Comparison of ENCODE assay signal across 16 mouse cellular contexts in the genomic region with DNA sequence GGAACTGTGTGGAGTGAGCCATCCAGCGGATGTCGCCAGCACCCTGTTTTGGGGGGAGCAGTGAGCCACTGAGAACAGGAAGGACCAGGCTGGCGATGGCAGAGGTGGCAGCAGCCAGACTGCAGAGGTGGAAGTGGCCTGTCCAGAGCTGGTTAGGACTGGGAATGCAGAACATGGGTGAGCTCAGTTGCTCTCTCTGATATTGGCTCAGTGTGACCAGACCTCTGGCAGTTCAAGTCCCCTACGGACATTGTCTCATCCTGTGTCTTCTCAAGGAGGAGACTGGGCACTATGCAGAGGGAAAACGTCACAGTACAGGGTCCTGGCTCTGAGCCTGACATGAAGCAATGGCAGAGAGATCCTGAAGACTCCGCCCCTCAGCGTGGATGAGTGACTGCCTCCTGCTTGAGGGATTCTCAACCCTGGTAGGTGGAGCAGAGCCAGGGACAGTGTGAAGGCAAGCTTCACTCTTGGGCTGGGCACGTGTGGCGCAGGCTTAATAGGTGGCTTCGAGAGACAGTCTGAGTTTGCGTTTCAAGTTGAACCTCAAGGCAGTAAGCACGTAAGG. TPM values are rescaled to one million over a fixed set of nuclear protein-coding genes. Genes with fewer than 3 reads are reported as not detected.
A peak's percentile ranks its signal among the peaks of the same experiment; 100 is the strongest.
DNase-seq lines count a peak whose midpoint lies in the region; ATAC-seq and TF ChIP-seq lines count a peak whose summit lies in the region.
"Had no signal": no experiment of that assay in that cellular context is flagged by ENCODE, and none has a peak within 500 bp of the region (broad histone marks: within the 10 kb centered on the region; RNA-seq: fewer than 3 reads in every experiment).

No protein-coding gene starts in this region.

- H3K27me3 ChIP-seq in lung, embryonic 14.5 days (ENCODE audit: insufficient read depth, low read length), result no peaks in the 10 kb centered on the region
- H3K27me3 ChIP-seq: liver, embryonic 12.5 days; neural tube, embryonic 13.5 days had no signal

- no peak overlapping the region for H3K9ac ChIP-seq in lung, embryonic 14.5 days
- H3K9ac ChIP-seq: liver, embryonic 12.5 days; neural tube, embryonic 13.5 days had no signal

- no peak for TF ChIP-seq CTCF in lung, embryonic 14.5 days (IDR thresholded peaks at IDR 0.05; ENCODE audit: low read depth)

- H3K4me3 ChIP-seq in lung, embryonic 14.5 days (ENCODE audit: low read depth, low read length), result no peak overlapping the region
- H3K4me3 ChIP-seq: left cerebral cortex, adult 2 months; liver, embryonic 12.5 days; neural tube, embryonic 13.5 days had no signal

- intact Hi-C loops in heart, postnatal 25 days (cut with DNase I), result no loop called here

- 73% methylated on average over 12 of the region's 12 CpGs for WGBS in lung, embryonic 14.5 days

- H3K9me3 ChIP-seq in lung, embryonic 14.5 days (ENCODE audit: low read depth, low read length), result no peaks in the 10 kb centered on the region
- H3K9me3 ChIP-seq: liver, embryonic 12.5 days; neural tube, embryonic 13.5 days had no signal

- no peak overlapping the region for H3K4me2 ChIP-seq in lung, embryonic 14.5 days
- H3K4me2 ChIP-seq: liver, embryonic 12.5 days; neural tube, embryonic 13.5 days had no signal

- H3K27ac ChIP-seq in lung, embryonic 14.5 days (ENCODE audit: low read depth), result no peak overlapping the region
- H3K27ac ChIP-seq: kidney, postnatal 0 days; left cerebral cortex, adult 2 months; liver, embryonic 12.5 days; neural tube, embryonic 13.5 days had no signal

- ATAC-seq in lung, embryonic 14.5 days (ENCODE audit: insufficient read depth), result no peak
- ATAC-seq: liver, embryonic 12.5 days had no signal

- H3K36me3 ChIP-seq in lung, embryonic 14.5 days (ENCODE audit: insufficient read depth), result no peaks in the 10 kb centered on the region
- H3K36me3 ChIP-seq: liver, embryonic 12.5 days; neural tube, embryonic 13.5 days had no signal

- peaks cover 3% of the 10 kb centered on the region; the same call in 1 of the 2 replicates for H3K4me1 ChIP-seq in lung, embryonic 14.5 days (ENCODE audit: insufficient read depth)
- H3K4me1 ChIP-seq: liver, embryonic 12.5 days had no signal

- DNase-seq in heart, adult 9 months (ENCODE audit: low spot score in 2 of 2), result peak; percentile 37 to 47
- no peak for DNase-seq in heart, postnatal 25 days (ENCODE audit: low spot score)
- DNase-seq in 3T3-L1 (ENCODE audit: low read depth, low spot score) (peak; percentile 31), NIH3T3 (ENCODE audit: low read depth) (peak; percentile 18)
- DNase-seq in lung, embryonic 14.5 days, result peak; percentile 20
- DNase-seq in retina, postnatal 1 day, result no peak
- no peak for DNase-seq in ovary, postnatal 14 days (ENCODE audit: low spot score)
- no peak for DNase-seq in thymus, adult 18-20 months
- DNase-seq: cerebellum, adult 9-10 months; gastrocnemius, postnatal 10 days; midbrain, embryonic 14.5 days; right cerebral cortex, postnatal 4 days had no signal

RNA-seq across cellular contexts. Expression of gene Clstn1, which starts 11.5 kb away (rescaled TPM):
- 10 to 100 TPM; 80.7 to 84.0 TPM for total RNA-seq in heart, postnatal 25 days (2021)
- polyA plus RNA-seq in lung, embryonic 14.5 days (2014; fragmentation: Nextera tagmentation; extraction: Ambion mirVana), result 45.3 and 45.7 TPM in 2 replicates

Comparison
In these comparisons a context has a peak if more than half of its experiments do, and no peak if none do; other contexts are left out.
1. DNase-seq: peak in heart, adult 9 months (2 of 2), 3T3-L1 (single experiment), NIH3T3 (single experiment) and lung, embryonic 14.5 days (single experiment); none in heart, postnatal 25 days (single experiment), retina, postnatal 1 day (single experiment), ovary, postnatal 14 days (single experiment) and thymus, adult 18-20 months (0 of 2).